Mouse (Mus musculus) stomach, postnatal 0 days (tissue): ENCODE results near the gene Mmgt2.
A peak's percentile ranks its signal among the peaks of the same experiment; 100 is the strongest.

Source experiments
- CTCF ChIP-seq: IDR thresholded peaks from 2 replicates; pipeline ENCODE4 v1.5.1; 2016; ENCODE audit warnings: antibody characterized with exemption, low read depth, mild to moderate bottlenecking, moderate library complexity
- EP300 ChIP-seq: optimal IDR thresholded peaks from 2 replicates; pipeline ENCODE3; 2016; ENCODE audit warnings: antibody characterized with exemption

- TF ChIP-seq CTCF (peak; percentile 93), EP300 (no peak)
Observed at GRCm38 (mm10) chr11:62648591-62649391, at the start of gene Mmgt2.
